Mouse (Mus musculus): Measurements from ENCODE around the gene Grin2c.

Grin2c gene

DNA sequence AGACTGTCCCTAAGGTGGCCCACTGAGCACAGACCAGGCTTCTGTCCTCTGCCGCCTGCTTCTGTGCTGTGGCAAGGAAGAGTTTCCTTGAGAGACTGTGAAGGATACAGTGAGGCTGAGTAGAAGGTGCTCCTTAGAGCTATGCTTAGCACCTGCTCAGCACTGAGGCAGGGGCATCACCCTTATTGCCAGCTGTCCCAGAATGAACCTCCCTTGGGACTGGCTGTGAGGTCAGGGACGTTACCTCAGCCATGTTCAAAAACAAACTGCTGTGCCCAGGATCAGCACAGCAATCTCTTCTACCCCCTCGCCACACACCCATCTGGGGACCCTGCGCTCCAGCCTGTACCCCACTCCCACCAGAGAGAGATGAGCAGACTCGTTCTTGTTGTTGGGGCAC, 34.2 kb downstream of the Grin2c start:
- DNase-seq (ENCODE audit: low read depth in 2 of 2, low spot score in 2 of 2), result no peak

DNA sequence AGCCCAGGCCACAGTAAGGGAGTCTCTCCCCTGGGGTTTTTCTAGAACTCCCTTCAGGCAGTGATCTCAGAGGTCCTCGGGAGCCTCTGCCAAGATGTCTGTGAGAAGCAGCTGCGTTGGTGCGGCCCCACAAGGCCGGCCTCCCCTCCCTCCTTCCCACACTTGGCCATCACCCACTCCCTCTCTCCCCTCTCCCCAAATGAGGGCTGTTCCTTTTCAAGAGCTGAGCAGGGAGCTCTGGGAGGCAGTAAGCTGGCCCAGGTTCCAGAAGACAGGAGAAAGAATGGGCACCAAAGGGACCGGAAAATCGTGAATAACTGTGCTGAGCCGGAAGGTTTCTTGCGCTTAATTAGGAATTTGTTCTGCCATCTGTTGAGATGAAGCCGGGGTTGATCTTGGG, 35.1 kb downstream of the Grin2c start:
- DNase-seq (ENCODE audit: low read depth in 2 of 2, low spot score in 2 of 2), result no peak

DNA sequence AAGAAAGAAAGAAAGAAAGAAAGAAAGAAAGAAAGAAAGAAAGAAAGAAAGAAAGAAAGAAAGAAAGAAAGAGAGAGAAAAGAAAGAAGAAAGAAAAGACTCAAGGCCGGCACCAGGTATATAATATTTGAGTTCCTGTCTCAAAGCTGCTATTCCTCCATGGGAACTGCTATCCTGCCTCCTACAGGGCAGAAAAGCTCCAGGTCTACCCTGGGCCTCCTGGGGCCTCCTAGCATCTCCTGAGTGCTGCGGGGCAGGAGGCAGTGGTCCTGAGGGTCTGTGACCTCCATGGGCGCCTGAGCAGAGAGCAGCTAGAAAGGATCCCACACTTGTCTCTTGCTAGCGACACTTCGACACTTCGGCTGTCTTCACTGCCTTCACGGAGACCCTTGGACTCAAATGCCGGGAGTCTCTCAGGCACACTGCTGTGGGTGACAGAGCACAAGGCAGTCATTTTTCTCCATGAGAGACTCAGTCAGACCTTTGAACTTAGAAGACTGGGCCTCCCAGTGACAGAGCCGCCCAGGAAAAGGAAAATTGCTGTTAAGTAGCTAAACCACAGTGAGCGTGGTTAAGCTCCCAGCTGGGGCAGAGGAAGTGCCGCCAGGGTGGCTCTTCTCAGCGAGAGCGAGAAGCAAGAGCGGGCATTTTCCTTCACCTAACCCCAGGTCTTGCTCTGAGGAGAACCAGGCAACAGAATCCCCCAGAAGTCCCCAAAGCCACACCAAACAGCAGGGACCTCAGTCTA, 35.7 kb downstream of the Grin2c start:
- peak; percentile 52 to 64 for DNase-seq (ENCODE audit: low read depth in 2 of 2, low spot score in 2 of 2)

DNA sequence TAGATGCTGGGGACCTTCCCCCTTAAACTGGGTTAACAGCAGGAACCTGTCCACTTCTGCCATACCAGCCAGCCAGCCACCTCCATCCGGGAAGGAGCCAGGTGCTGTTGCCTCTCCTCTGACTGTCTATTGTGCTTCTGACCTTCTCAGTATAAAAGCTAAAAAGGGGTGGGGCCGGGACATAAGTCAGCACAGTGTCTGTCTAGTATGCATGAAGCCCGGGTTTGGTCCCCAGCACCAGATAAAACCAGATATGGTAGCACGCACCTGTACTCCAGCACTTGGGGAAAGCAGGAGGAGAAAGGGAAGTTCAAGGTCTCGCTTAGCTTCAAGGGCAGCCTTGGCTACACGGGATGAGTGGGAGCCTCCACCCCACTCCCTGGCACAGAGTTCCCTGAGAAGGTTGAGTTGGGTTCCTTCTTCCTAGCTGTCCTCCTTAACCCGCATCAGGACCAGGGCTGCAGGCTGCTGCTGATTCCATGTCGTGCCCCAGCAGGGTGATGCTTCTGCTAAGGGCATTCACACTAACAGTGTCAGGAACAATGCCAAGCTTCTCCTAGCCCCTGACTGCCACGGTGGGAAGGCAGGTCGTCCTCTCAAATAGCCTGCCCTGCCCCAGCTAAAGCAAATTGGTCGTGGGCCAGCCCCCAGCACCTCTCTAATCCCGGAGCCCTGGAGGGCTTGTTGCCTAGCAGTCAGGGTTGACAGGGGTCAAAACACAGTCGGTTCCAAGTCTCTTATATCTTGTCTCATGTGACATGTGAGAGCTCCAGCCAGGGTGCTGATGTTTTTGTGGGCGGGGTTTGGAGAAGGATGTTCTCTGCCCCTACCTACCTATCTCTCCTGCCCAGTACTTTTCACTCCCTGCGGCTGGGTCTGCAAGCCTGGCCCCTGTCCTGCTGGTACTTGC, 37.8 kb downstream of the Grin2c start:
- no peak for DNase-seq (ENCODE audit: low read depth in 2 of 2, low spot score in 2 of 2)

DNA sequence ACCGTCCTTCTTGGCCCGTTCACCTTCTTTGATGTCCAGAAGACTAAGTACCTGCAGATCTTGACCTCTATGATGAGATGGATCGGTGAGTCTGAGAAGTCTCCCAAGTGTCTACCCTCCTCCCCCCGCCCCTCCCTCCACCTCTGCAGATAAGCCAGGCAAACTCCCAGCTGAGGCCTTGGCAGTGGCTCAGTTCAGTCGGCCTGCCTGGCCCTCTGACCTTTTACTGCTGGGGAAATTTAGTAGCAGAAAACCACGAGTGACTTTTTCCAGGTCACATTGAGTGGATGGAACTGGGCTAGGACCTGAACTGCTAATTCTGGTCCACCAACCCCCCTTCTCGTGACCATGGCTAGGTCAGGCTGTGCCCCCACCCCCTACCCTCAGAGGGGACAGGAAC, 38.6 kb downstream of the Grin2c start:
- no peak for DNase-seq (ENCODE audit: low read depth in 2 of 2, low spot score in 2 of 2)

DNA sequence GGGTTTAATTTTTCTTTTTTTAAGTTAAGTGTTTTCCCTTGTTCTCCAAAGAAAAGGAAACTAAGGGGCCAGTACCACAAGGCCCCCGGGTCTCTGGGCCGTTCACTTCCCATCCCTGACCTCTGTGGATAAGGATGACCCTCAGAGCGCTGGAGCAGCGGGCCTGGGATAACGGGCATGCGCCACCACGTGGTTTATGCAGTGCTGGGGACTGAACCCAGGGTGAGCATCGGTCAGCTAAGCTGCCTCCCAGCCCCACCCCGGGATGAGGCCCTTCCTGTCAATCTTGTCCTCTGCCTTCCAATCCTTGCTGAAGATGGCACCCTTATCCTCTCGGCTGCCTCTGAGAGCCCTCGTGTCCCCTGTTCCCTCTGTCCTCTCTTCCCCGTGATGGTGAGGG, 39.4 kb downstream of the Grin2c start:
- DNase-seq (ENCODE audit: low read depth in 2 of 2, low spot score in 2 of 2), result no peak

DNA sequence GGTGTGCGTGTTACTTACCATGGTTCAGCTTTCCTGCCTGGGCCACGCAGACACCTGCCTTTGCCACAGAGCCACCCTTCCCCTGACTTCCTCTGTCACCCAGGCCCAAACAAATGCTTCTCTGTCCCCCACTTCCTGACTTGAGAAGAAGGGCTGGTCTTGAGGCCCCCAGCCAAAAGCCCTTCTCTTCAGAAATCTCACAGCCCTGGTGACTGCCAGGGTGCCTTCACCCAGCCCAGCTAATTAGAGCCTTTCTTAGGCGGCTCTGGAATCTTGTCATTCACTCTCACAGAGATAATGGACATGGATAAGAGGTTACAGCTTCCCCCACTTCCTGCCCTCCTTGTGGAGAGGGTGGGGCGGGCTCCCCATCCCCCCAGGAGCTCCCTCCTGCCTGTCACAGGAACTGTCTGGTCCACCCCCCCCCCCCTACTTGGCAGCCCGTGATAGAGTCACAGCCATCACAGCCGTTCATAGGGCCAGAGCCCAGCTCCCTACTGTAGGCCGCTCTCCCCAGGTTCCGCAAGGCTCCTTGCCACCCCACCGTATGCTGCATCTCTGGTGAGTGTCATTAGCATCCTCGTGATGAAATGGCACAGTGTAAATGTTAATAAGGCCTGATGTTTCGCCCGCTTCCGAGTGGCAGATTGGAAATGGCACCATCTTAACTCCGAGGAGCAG, 40.1 kb downstream of the Grin2c start:
- DNase-seq (ENCODE audit: low read depth in 2 of 2, low spot score in 2 of 2), result peak; percentile 24

DNA sequence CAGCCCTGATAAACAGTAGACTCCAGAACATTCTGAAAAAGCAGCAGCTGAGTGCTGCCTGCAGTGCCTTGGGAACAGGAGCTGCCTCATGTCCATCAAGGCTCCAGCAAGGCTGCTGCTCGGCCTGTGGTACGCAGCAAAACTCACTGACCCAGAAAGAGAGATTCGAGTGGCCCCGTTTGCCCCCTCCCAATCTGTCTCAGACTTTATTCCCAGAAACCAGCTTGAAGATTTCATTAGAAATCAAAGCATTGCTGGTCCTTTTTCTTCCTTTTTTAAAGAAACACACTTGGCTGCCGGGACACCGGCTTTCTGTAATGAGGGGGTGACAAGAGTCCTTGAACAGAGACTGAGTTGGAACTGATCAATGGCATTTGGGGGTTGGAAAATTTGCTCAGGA, 41.7 kb downstream of the Grin2c start:
- DNase-seq (ENCODE audit: low read depth in 2 of 2, low spot score in 2 of 2), result no peak

DNA sequence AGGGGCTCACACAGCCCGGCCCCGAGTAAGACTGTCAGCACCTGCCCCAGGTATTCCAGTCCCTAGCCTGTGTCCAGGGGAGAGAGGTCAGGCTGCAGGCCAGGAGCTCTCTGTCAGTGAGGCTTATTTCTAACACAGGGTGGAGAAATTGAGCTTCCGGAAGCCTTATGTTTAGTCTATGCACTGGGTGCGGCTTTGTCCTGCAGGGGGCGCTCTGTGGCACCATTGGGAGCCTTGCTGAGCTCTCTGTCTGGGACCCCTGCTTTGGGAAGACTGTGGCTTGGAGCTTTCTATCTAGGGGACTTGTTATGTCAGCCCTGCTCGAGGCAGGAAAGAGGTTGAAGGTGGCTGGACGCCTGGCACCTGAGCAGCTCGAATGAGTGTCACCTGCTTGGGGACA, 42.2 kb downstream of the Grin2c start:
- peak; percentile 54 to 73 for DNase-seq (ENCODE audit: low read depth in 2 of 2, low spot score in 2 of 2)

DNA sequence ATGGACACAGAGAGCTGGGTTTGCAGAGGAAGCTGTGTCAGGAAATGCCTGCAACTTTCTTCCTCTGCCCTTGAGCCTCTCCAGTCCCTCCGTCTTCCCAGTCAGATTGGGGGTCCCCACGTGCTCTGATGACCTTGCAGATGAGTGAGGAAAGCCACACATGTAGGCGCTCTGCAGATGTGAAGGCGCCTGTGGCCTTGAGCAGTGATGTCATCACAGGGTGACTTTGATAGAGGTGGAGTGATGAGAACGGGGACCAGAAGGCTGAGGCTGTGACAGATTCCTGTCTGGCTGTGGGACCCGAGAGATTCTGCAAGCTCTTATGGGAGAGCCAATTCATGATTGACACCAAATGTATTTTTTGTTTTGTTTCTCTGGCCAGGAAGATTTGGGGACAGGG, 43.2 kb downstream of the Grin2c start:
- DNase-seq (ENCODE audit: low read depth in 2 of 2, low spot score in 2 of 2), result no peak

DNA sequence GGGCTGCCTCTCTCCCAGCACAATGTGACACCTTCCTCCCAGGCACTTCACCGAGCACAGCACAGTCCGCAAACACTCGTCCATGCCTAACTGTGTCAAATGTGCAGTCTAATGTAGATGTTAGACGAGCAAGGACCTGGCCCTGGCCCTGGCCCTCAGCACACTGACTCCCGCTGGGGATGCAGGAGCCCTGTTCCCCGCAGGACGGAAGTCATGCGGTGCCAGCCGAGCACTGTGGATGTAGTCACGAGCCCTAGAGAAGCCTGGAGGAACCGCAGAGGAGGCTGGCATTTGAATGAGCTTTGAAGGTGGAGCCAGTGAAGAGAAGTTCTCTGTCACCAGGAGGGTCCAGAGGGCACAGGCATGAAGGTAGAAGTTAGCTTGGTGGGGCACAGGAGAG, 43.6 kb downstream of the Grin2c start:
- no peak for DNase-seq (ENCODE audit: low read depth in 2 of 2, low spot score in 2 of 2)

DNA sequence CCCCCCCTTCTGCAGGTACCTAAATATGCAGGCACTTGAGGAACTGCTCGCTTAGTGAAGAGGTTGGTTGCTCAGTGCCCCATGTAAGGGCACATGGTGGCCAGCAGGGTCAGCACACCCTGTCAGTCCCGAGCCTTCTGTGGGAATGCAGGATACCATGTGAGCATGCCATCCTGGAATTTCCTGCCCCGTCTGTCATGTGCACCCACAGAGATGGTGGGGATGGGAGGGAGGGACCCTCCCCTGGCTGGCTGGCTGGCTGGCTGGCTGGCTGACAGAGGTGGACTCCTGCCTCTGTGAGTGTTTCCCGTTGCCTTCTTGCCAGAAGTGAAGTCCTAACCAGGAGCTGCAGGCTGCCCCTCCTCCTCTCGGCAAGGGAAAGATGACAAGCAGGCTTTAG, 44.5 kb downstream of the Grin2c start:
- no peak for DNase-seq (ENCODE audit: low read depth in 2 of 2, low spot score in 2 of 2)

DNA sequence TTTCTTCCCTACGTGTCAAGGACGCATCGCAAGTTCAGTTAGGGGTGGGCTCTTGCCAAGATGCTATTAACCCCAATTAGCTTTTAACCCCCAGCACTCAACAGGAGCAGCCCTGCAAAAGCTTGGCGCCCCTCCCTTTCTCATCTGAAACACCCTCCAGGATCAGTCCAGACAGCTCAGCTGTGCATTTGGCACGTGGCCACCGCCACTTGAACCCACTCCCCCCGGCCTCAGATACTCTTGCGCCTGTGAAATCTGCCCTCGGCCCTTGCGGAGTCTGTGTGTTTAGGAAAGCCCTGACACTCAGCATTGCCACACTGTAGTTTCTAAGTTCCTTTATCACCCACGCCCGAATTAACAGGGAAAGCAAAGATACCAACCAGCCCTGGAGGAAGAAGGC, 45.0 kb downstream of the Grin2c start:
- no peak for DNase-seq (ENCODE audit: low read depth in 2 of 2, low spot score in 2 of 2)

DNA sequence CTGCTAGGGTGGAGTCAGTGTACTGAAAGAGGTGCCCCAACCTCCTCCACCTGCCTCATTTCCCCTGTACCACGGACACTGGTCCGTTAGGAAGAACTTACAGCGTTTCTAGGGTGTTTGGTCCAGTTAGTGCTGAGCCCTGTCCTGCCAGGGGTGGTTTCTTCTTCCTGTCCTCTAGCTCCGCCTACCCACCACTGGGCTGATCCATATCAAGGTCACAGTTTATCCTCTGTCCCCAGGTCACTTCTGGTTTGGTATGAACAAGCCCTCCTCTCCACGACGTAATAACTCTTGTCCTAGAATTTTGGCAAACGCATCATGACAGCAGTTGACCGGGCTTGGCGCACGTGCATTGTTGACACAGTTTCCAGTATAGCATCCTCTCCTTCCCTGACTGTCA, 47.4 kb downstream of the Grin2c start:
- DNase-seq (ENCODE audit: low read depth in 2 of 2, low spot score in 2 of 2), result no peak

DNA sequence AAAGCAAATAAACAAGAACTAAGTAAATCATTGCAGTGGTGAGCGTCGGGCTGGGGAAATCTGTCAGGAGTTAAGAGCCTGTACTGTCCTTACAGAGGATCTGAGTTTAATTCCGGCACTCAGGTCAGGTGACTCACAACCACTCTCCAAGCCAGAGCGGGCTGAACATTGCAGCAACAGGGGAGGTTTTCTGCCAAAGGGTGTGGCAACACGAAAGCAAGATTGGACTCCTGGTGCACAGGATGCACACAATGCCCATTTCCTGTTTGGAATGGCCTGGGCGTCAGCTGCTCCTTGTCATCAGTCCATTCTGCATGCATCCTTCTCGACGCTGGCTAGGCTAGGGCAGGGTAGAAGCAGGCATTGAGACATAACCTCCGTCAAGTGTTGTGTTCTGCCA, 47.8 kb downstream of the Grin2c start:
- no peak for DNase-seq (ENCODE audit: low read depth in 2 of 2, low spot score in 2 of 2)

DNA sequence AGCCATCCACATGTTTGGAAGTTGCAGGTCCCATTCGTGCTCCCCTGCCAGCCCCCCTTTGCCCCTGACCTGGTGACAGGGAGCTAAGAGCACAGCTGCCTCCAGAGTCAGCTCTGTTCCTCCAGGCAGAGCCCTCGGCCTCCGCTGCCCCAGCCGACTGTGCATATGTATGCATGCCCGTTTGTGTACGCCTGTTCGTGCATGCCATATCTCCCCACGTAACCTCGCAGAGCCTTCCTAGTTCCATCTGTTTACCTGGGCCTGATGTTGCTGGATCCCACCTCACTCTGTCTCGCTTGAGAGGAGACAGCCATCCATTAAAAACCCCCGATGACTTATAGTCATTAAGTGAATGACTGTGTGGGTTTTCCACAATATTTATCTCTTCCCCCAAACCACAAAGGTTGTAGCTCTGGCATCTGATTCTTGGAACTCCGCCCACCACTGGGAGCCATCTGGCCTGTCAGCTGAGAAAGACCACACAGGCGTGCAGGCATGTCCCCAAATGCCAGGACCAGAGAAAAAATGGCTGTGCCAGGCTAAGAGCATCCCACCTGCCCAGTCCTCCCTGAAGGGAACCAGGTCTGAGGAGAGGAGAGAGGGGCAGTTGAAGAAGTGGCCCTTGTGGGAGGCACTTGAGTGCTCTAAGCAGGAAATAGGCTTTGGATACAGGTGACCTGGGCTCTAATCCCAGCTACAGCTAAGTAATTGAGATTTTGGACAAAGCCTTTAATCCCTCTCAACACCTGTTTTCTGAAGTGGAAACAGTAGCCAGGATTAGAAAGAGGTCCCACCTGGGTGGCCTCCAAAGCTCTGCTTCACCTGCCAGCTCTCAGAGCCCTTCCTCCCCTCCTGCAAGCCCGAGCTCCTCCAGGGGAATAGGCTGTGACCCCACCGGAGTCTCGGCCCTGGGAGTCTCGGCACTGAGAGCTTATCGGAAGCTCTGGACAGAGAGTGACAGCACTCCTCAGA, 49.3 kb downstream of the Grin2c start:
- no peak for DNase-seq (ENCODE audit: low read depth in 2 of 2, low spot score in 2 of 2)

DNA sequence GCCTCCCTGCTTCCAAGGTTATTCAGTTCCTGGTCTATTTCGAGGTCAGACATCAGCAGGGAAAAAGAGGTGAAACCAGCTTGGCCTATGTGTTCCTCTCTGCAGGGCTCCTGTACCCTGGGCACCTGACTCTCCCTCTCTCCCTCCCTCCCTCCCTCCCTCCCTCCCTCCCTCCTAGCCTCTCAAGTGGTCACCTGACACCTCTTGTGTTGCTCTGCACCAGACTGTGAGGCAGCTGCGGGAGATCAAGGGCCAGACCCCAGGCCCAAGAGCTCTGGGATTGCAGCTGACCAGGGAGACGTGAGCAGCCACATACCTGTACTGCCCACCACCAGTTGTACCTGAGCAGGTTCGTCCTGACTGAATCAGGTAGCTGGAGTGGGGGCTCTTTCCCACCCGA, 51.9 kb downstream of the Grin2c start:
- DNase-seq (ENCODE audit: low read depth in 2 of 2, low spot score in 2 of 2), result no peak

DNA sequence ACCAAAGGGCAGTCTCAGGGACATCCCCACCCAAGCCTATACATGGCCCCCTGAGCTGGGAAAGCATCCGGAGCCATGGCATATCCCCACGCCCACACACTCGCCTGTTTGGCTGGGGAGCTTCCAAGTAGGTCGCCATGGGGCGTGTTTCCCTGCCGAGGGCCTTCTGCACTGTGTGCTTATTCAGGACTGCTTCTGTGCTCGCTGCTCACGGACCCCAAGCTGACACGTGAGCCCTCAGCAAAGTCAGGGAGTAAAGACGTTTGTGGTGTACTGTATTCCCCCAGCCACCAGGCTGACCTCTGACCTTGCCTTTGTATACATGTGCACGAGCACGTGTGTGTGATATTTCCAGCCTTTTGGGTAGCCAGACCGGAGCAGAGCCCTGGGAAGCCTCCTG, 54.9 kb downstream of the Grin2c start:
- DNase-seq (ENCODE audit: low read depth in 2 of 2, low spot score in 2 of 2), result no peak

DNA sequence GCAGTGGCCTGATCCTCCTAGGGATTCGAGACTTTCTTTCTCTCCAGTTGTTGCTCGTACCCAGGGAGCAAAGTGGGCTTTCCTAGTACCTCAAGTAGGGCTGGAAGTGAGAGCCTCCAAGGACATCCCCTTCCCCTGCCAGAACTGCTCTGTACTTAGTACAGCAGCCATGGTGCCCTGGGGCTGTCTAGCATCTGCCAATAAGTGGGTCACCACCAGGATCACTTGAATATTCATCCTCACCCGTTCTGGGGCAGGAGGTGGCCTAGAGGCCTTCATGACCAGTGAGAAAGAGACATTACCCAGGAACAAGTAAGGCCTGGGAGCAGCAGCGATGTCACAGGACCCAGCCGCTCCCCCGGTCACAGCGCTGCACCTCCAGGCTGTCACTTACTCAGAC, 57.1 kb downstream of the Grin2c start:
- no peak for DNase-seq (ENCODE audit: low read depth in 2 of 2, low spot score in 2 of 2)

DNA sequence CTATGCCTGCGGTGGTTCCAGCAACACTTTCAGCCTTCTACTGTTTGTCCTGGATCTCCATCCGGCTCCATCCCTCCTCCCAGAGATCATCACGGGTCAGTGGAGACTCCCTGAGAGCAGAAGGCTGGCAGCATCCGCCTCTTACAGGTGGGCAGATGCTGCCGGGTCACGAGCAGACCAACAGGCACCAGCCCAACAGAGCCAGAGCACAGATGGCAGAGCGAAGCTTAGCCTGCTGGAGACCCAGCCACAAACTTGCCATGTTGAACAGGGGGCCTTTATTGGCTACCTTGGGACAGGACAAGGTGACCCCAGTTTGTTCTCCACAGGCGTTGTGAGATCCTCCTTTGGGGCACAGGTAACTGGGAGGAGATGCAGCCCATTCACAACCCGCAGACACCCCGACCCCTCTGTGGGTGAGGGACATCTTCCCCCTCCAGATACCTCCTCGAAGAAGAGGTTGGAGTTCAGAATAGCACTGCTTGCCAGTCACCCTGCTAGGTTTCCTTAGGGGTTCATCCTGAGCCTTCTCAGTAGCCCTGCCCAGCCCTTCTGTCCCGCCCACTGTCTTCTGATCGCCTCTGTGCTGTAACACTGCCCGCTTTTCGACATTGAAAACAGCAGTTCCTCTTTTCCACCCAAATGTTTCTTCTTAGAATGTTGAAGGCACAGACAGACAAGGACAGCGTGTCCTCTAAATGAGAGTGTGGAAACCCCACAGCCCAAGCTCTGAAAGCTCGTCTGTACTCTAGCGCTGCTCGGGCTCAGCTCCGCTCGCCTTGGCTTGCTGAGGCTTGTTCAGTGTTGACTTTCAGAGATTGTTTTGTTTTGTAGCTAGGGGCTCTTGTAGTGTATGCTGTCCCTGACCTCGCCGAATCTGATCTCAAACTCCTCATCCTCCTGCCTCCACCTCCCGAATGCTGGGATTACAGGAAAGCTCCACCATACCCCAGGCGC, 58.0 kb downstream of the Grin2c start:
- DNase-seq (ENCODE audit: low read depth in 2 of 2, low spot score in 2 of 2), result no peak

All from CD8-positive naive resting alpha-beta T cell, adult 2 months (primary cell).